Mouse (Mus musculus) neural tube, embryonic 11.5 days (tissue): ENCODE results near the gene Nrg3. TPM values are rescaled to one million over a fixed set of nuclear protein-coding genes. Genes with fewer than 3 reads are reported as not detected.

Experiments
- ATAC-seq: fragments of 200-750 bp; cut with Nextera tagmentation; 2 replicates; pipeline ENCODE4 v1.8.0; 2017; ENCODE audit warnings: moderate number of reproducible peaks, mild to moderate bottlenecking, moderate TSS enrichment, moderate library complexity; ENCODE audit not compliant: insufficient read depth, low FRiP score, low TSS enrichment
- DNase-seq: peaks from one replicate; pipeline ENCODE4 v3.0.0-alpha.2; 2015; ENCODE audit warnings: low spot score
- H3K27ac ChIP-seq: fragments of 300-500 bp; sonication (generic); 2 replicates; pipeline ENCODE4 v1.5.1; 2014; ENCODE audit warnings: low read depth, mild to moderate bottlenecking, low read length
- H3K27me3 ChIP-seq: fragments of 300-500 bp; sonication (generic); 2 replicates; pipeline ENCODE4 v1.6.1; 2014; ENCODE audit warnings: mild to moderate bottlenecking, low read length, mixed read lengths; ENCODE audit not compliant: control insufficient read depth, insufficient read depth
- H3K36me3 ChIP-seq: fragments of 300-500 bp; sonication (generic); 2 replicates; pipeline ENCODE4 v1.6.1; 2014; ENCODE audit warnings: mild to moderate bottlenecking, low read length, moderate library complexity, mixed read lengths; ENCODE audit not compliant: control insufficient read depth, insufficient read depth
- H3K4me1 ChIP-seq: fragments of 300-500 bp; sonication (generic); 2 replicates; pipeline ENCODE4 v1.6.1; 2014; ENCODE audit warnings: low read length, mixed read lengths; ENCODE audit not compliant: control insufficient read depth, insufficient read depth
- H3K4me2 ChIP-seq: fragments of 300-500 bp; sonication (generic); 2 replicates; pipeline ENCODE4 v1.6.1; 2014; ENCODE audit warnings: low read depth, mild to moderate bottlenecking, moderate library complexity
- H3K4me3 ChIP-seq: fragments of 300-500 bp; sonication (generic); 2 replicates; pipeline ENCODE4 v1.5.1; 2014; ENCODE audit warnings: low read depth, low read length
- H3K9ac ChIP-seq: fragments of 300-500 bp; sonication (generic); 2 replicates; pipeline ENCODE4 v1.6.1; 2014; ENCODE audit warnings: mild to moderate bottlenecking, low read length
- H3K9me3 ChIP-seq: fragments of 300-500 bp; sonication (generic); 2 replicates; pipeline ENCODE4 v1.6.1; 2016; ENCODE audit warnings: low read length; ENCODE audit not compliant: control insufficient read depth
- WGBS: fragments of 180-500 bp; shearing (Covaris S2); extraction: QIAGEN DNeasy Blood & Tissue Kit; methylation state at CpG from one replicate; pipeline ENCODE4 v1.1.7; 2014; 5-methylcytosine and 5-hydroxymethylcytosine counted together
- polyA plus RNA-seq: library from polyadenylated mRNA; unstranded; fragments of >200 nt; fragmentation: Nextera tagmentation; extraction: Ambion mirVana; gene quantifications from 2 replicates; pipeline ENCODE4 v1.2.1, GENCODE M21; 2014

The Nrg3 gene
- polyA plus RNA-seq, 1 experiment from 2014 or later, result 1.6 TPM

DNA sequence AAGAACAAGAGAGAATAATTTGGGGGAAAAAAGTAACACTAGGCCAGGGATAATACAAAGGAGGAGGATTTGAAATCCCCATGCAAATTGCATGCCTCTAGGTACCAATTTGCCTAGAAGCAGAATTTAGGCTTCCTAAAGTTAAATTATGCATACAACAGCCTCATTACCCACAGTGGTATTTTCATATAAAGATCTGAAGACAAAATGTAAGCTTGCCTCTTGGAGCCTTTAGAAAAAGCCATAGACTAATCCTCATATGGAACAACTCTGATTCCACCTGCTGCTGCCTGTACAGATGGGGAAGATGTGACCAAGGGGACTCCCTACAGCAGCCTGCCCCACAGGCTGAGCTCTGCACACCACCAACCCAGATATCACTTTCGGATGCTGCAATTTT, 428.6 kb downstream of the Nrg3 start:
- ATAC-seq, result no peak
- Histone ChIP-seq H3K4me1 (no peaks in the 10 kb centered on the region), H3K4me3 (no peak overlapping the region), H3K27ac (no peak overlapping the region), H3K36me3 (no peaks in the 10 kb centered on the region), H3K9me3 (no peaks in the 10 kb centered on the region), H3K9ac (no peak overlapping the region), H3K4me2 (no peak overlapping the region), H3K27me3 (no peaks in the 10 kb centered on the region)
- DNase-seq, result no peak
- 91% methylated on average over 1 of the region's 1 CpGs for WGBS

DNA sequence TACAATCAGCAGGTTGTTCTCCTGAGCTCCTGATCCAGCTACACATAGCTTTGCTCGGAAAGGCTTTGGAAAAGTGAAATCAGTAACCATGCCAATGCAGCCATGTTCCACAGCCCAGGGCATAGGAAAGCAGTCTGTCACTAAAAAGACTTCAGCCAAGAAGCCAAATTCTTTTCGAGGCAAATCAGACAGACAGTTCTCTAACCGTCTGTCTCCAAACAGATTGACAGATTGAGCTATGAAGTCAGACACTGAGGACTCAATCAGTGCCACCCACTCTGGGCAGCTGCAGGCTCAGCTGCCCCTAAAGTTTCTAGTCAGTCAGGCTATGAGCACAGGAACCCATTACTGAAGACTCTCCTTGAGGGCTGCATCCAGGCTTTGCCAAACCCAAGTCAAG, 429.1 kb downstream of the Nrg3 start:
- Histone ChIP-seq H3K36me3 (no peaks in the 10 kb centered on the region), H3K4me1 (no peaks in the 10 kb centered on the region)
- WGBS, result 87% methylated on average over 3 of the region's 3 CpGs

DNA sequence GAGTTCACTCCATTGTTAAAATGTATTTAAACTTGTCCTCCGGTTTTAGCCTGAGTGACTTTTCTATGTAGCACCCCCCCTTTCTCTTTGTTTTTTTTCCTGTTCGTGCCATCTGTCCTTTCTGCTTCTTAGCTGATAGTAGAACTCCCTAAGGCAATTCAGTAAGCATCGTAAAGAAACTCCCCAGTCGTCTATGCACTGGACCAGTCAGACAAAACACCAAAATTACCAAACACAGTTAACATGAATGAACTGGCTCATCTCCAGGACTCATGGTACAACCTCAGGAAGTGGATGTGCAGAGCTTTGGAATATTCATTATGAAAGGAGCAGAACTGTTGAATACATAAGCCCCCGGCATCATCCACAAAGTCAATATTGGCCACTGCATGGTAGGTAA, 429.5 kb downstream of the Nrg3 start:
- no peak overlapping the region for H3K4me3 ChIP-seq
- ATAC-seq (no peak), DNase-seq (no peak)
- 62% methylated on average over 5 of the region's 5 CpGs for WGBS
- no peaks in the 10 kb centered on the region for H3K36me3 ChIP-seq
- no peaks in the 10 kb centered on the region for H3K9me3 ChIP-seq
- H3K4me2 ChIP-seq, result no peak overlapping the region
- no peak overlapping the region for H3K27ac ChIP-seq
- no peak overlapping the region for H3K9ac ChIP-seq
- no peaks in the 10 kb centered on the region for H3K27me3 ChIP-seq
- no peaks in the 10 kb centered on the region for H3K4me1 ChIP-seq

More for the DNA sequence above, 429.1 kb downstream of the Nrg3 start:
- Histone ChIP-seq H3K4me2 (no peak overlapping the region), H3K27me3 (no peaks in the 10 kb centered on the region), H3K4me3 (no peak overlapping the region), H3K27ac (no peak overlapping the region), H3K9ac (no peak overlapping the region), H3K9me3 (no peaks in the 10 kb centered on the region)
- DNase-seq (no peak), ATAC-seq (no peak)

DNA sequence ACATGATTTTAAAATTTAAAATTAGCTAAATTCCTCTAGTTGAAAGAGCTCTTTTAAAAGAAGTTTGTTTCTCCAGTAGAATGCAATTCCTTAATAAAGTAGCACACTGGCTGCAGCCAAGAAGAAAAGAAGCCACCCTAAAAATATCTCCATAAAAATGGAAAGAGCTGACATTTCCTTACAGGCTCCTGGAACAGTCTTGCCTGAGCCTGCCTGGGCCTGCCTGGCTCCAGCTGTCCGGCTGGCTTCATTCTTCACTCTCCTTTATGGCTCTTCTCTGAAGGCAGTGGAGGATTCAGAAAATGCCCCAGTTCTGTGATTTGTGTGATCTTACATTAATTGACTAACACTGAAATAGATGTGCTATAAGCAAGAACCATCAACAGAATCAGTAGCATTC, 433.8 kb downstream of the Nrg3 start:
- Histone ChIP-seq H3K27me3 (no peaks in the 10 kb centered on the region), H3K4me1 (no peaks in the 10 kb centered on the region), H3K36me3 (no peaks in the 10 kb centered on the region), H3K27ac (no peak overlapping the region), H3K4me3 (no peak overlapping the region), H3K4me2 (no peak overlapping the region), H3K9me3 (no peaks in the 10 kb centered on the region), H3K9ac (no peak overlapping the region)
- WGBS, result 64% methylated on average over 1 of the region's 1 CpGs
- DNase-seq (no peak), ATAC-seq (no peak)

DNA sequence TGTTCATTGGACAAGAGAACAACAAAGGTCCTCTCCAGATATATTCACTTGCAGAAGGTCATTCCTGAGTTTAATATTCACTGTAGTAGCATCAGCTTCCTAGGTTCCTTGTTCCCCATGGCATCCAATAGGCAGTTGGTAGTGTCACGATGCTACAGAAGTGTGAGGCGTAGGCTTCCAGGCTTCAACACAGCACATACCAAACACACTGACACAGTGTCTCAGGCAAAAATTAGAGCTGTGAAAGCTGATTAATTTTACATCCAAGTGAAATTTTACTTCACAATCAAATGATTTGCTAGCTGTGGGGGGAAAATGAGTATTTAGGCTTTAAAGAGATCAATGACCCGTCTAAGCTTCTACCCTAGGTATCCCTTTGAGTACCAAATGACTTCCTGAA, 438.4 kb downstream of the Nrg3 start:
- H3K27ac ChIP-seq, result no peak overlapping the region
- no peak overlapping the region for H3K4me2 ChIP-seq
- H3K27me3 ChIP-seq, result no peaks in the 10 kb centered on the region
- H3K9me3 ChIP-seq, result no peaks in the 10 kb centered on the region
- no peak overlapping the region for H3K4me3 ChIP-seq
- WGBS, result 89% methylated on average over 3 of the region's 3 CpGs
- H3K36me3 ChIP-seq, result no peaks in the 10 kb centered on the region
- no peaks in the 10 kb centered on the region for H3K4me1 ChIP-seq
- no peak overlapping the region for H3K9ac ChIP-seq
- ATAC-seq (no peak), DNase-seq (no peak)

DNA sequence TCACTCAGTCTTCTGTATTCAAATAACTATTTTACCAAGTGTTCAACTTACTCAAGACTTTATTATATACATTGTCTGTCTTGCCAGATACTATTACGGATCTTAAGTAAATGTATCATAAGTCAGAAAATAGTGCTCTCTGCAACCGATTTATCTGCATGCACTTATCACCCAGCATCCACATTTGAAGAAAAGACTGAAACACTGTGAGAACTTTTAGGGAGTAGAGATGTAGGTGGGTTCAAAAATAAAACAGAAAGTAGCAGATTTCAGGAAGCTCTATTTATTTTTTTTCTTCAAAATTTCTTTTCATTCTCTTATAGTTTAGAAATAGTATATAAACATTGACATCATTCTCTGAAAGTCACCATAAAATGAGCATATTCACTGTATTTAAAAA, 449.8 kb downstream of the Nrg3 start:
- Histone ChIP-seq H3K9me3 (no peaks in the 10 kb centered on the region), H3K9ac (no peak overlapping the region), H3K4me2 (no peak overlapping the region), H3K27ac (no peak overlapping the region), H3K4me3 (no peak overlapping the region), H3K4me1 (no peaks in the 10 kb centered on the region), H3K36me3 (no peaks in the 10 kb centered on the region), H3K27me3 (no peaks in the 10 kb centered on the region)
- DNase-seq, result no peak
- 86% methylated on average over 2 of the region's 2 CpGs for WGBS
- ATAC-seq, result no peak

DNA sequence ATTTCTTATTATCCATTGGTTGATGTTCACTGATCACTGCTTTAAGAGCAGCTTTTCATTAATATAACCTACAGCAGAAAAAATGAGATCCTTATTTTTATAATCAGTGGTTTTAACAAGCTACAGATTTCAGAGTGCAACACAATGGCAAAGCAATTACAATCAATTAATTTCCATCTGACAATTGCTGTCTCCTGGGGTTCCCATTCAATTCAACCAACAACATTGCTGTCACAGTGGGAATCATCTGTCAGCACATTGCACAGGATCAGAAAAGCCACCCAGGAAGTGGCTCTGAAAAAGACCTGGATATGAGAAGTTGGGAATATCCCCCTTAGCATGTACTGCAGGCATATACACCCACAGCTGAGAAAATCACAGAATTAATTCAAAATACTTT, 458.8 kb downstream of the Nrg3 start:
- no peak overlapping the region for H3K4me2 ChIP-seq
- no peak for DNase-seq
- H3K9me3 ChIP-seq, result no peaks in the 10 kb centered on the region
- H3K27ac ChIP-seq, result no peak overlapping the region
- H3K36me3 ChIP-seq, result no peaks in the 10 kb centered on the region
- H3K27me3 ChIP-seq, result no peaks in the 10 kb centered on the region
- no peak for ATAC-seq
- no peak overlapping the region for H3K9ac ChIP-seq
- H3K4me1 ChIP-seq, result no peaks in the 10 kb centered on the region
- no peak overlapping the region for H3K4me3 ChIP-seq

DNA sequence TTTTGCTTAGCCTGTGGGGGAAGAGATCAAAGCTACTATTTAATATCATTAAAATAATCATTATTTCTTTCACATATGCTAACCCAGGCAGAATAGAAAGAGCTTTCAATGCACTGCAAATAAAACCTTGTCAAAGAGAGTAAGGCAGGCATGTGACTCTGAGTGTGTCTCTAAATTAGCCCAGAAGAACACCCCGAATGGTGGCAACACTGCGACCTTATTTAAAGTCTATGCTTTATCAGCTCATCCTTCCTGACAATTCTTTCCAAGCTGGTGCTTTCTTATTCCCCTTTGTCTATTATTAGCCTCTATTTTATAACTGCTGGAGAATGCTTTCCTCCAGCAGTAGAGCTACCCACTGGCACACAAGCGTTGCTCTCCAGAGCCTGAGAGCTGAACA, 475.0 kb downstream of the Nrg3 start:
- no peak overlapping the region for H3K27ac ChIP-seq
- no peaks in the 10 kb centered on the region for H3K27me3 ChIP-seq
- no peaks in the 10 kb centered on the region for H3K4me1 ChIP-seq
- H3K9ac ChIP-seq, result no peak overlapping the region
- H3K9me3 ChIP-seq, result no peaks in the 10 kb centered on the region
- 78% methylated on average over 3 of the region's 3 CpGs for WGBS
- H3K4me3 ChIP-seq, result no peak overlapping the region
- H3K4me2 ChIP-seq, result no peak overlapping the region
- ATAC-seq, result no peak
- DNase-seq, result no peak
- H3K36me3 ChIP-seq, result no peaks in the 10 kb centered on the region

DNA sequence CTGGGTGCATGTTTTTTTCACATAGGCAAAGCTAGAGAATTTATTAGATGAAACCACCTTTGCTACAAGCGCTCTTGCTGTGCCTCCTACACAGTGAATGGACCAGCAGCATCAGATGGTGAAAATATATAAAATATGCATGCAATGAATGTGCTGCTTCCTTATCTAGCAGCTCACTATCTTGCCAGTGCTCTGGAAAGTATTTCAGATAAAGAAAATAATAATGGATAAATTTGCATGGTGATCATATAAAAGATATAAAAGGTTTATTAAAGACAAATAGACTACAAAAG, 480.4 kb downstream of the Nrg3 start:
- H3K9ac ChIP-seq, result no peak overlapping the region
- no peaks in the 10 kb centered on the region for H3K4me1 ChIP-seq
- H3K27me3 ChIP-seq, result no peaks in the 10 kb centered on the region
- 89% methylated on average over 1 of the region's 1 CpGs for WGBS
- no peak for DNase-seq
- H3K4me2 ChIP-seq, result no peak overlapping the region
- H3K4me3 ChIP-seq, result no peak overlapping the region
- ATAC-seq, result no peak
- H3K9me3 ChIP-seq, result no peaks in the 10 kb centered on the region
- H3K36me3 ChIP-seq, result no peaks in the 10 kb centered on the region
- no peak overlapping the region for H3K27ac ChIP-seq
